Comparison of ENCODE assay signal across 15 mouse cellular contexts in the genomic region with DNA sequence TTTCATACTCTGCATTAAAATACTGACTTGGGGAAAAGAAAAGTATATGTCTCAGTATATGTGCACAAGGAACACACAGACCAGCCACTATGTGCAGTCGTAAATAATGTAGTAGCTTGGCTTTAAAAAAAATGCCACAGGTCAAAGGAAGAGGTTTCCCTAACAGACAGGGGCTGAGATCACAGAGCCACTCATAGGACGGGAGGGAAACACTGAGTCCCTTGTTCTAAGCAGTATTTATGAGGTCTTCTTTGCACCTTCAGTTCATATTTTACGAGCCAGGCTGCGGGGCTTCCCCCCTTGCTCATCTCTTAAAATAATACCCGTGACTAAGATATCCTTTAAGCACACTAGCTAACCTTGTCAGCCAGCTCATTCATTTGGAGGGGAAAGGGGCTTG. TPM values are rescaled to one million over a fixed set of nuclear protein-coding genes. Genes with fewer than 3 reads are reported as not detected.
DNase-seq lines count a peak whose midpoint lies in the region; ATAC-seq and TF ChIP-seq lines count a peak whose summit lies in the region.
"Had no signal": no experiment of that assay in that cellular context is flagged by ENCODE, and none has a peak within 500 bp of the region (broad histone marks: within the 10 kb centered on the region; RNA-seq: fewer than 3 reads in every experiment).

No protein-coding gene starts in this region.

- no peak for TF ChIP-seq POLR2A in cerebellum, adult 2 months (IDR thresholded peaks at IDR 0.05; ENCODE audit: borderline replicate concordance, insufficient read depth, low read length)

- TF ChIP-seq EP300 in stomach, postnatal 0 days (optimal IDR thresholded peaks at IDR 0.05), result no peak

- peak overlapping the region; percentile 38; the same call in 1 of the 2 replicates for H3K9ac ChIP-seq in heart, embryonic 16.5 days (ENCODE audit: low read length)
- H3K9ac ChIP-seq in neural tube, embryonic 11.5 days (ENCODE audit: low read length), result no peak overlapping the region
- H3K9ac ChIP-seq in stomach, postnatal 0 days (ENCODE audit: low read length), result no peak overlapping the region
- H3K9ac ChIP-seq: liver, embryonic 15.5 days; midbrain, embryonic 13.5 days had no signal

- TF ChIP-seq CTCF in cerebellum, adult 2 months (IDR thresholded peaks at IDR 0.05; ENCODE audit: borderline replicate concordance, insufficient read depth, low read depth, low read length), result no peak
- TF ChIP-seq CTCF in stomach, postnatal 0 days (IDR thresholded peaks at IDR 0.05; ENCODE audit: low read depth), result no peak

- no peaks in the 10 kb centered on the region for H3K36me3 ChIP-seq in heart, embryonic 16.5 days (ENCODE audit: control insufficient read depth, insufficient read depth)
- no peaks in the 10 kb centered on the region for H3K36me3 ChIP-seq in neural tube, embryonic 11.5 days (ENCODE audit: control insufficient read depth, insufficient read depth, low read length)
- H3K36me3 ChIP-seq in stomach, postnatal 0 days (ENCODE audit: control insufficient read depth, insufficient read depth, low read length), result no peaks in the 10 kb centered on the region
- H3K36me3 ChIP-seq: liver, embryonic 15.5 days; midbrain, embryonic 13.5 days had no signal

- intact Hi-C loops in heart, postnatal 25 days (cut with DNase I), result no loop called here

- no peak overlapping the region for H3K4me3 ChIP-seq in cerebellum, adult 2 months (replicated peaks; ENCODE audit: insufficient read depth, low read depth, low read length)
- H3K4me3 ChIP-seq in heart, embryonic 16.5 days (ENCODE audit: low read length), result peak overlapping the region; percentile 38
- H3K4me3 ChIP-seq in neural tube, embryonic 11.5 days (ENCODE audit: low read depth, low read length), result no peak overlapping the region
- no peak overlapping the region for H3K4me3 ChIP-seq in stomach, postnatal 0 days (ENCODE audit: low read depth, low read length)
- H3K4me3 ChIP-seq: liver, embryonic 15.5 days; midbrain, embryonic 13.5 days had no signal

- peak overlapping the region; percentile 60; the same call in 1 of the 2 replicates for H3K27ac ChIP-seq in cerebellum, adult 2 months (ENCODE audit: insufficient read depth, low read length)
- H3K27ac ChIP-seq in heart, embryonic 16.5 days (ENCODE audit: low read length), result no peak overlapping the region
- no peak overlapping the region for H3K27ac ChIP-seq in neural tube, embryonic 11.5 days (ENCODE audit: low read depth, low read length)
- H3K27ac ChIP-seq in stomach, postnatal 0 days (replicated peaks), result no peak overlapping the region
- H3K27ac ChIP-seq: liver, embryonic 15.5 days; midbrain, embryonic 13.5 days had no signal

- no peaks in the 10 kb centered on the region for H3K27me3 ChIP-seq in cerebellum, adult 2 months (ENCODE audit: control insufficient read depth, insufficient read depth, low read length)
- H3K27me3 ChIP-seq in heart, embryonic 16.5 days (ENCODE audit: control insufficient read depth, insufficient read depth, low read length), result no peaks in the 10 kb centered on the region
- H3K27me3 ChIP-seq in neural tube, embryonic 11.5 days (ENCODE audit: control insufficient read depth, insufficient read depth, low read length), result no peaks in the 10 kb centered on the region
- H3K27me3 ChIP-seq in stomach, postnatal 0 days (ENCODE audit: control insufficient read depth, insufficient read depth, low read length), result no peaks in the 10 kb centered on the region
- H3K27me3 ChIP-seq: liver, embryonic 15.5 days; midbrain, embryonic 13.5 days had no signal

- DNase-seq in cerebellum, adult 2 months, result no peak
- no peak for DNase-seq in cerebellum, postnatal 4 days (ENCODE audit: low spot score in 2 of 2)
- DNase-seq in heart, postnatal 25 days (ENCODE audit: low spot score), result no peak
- peak; percentile 11 for DNase-seq in neural tube, embryonic 11.5 days (ENCODE audit: low spot score)
- DNase-seq in neural tube, embryonic 10.5 days (ENCODE audit: extremely low spot score, low spot score), result no peak
- DNase-seq in stomach, postnatal 0 days (ENCODE audit: low spot score), result no peak
- DNase-seq in urinary bladder, postnatal 14 days (ENCODE audit: low spot score), result no peak
- DNase-seq: adrenal gland, postnatal 10 days; cerebellum, adult 11-12 months; kidney, adult 9 months; thymus, adult 2 months had no signal

- no peak for ATAC-seq in heart, embryonic 16.5 days (replicated peaks; ENCODE audit: extremely low read depth, insufficient read depth, low FRiP score)
- ATAC-seq in neural tube, embryonic 11.5 days (ENCODE audit: insufficient read depth, low FRiP score, low TSS enrichment), result peak; percentile 60
- no peak for ATAC-seq in stomach, postnatal 0 days (ENCODE audit: low FRiP score, low TSS enrichment)
- ATAC-seq: midbrain, embryonic 13.5 days had no signal

- no peaks in the 10 kb centered on the region for H3K9me3 ChIP-seq in heart, embryonic 16.5 days (replicated peaks; ENCODE audit: control insufficient read depth, low read length)
- no peaks in the 10 kb centered on the region for H3K9me3 ChIP-seq in neural tube, embryonic 11.5 days (ENCODE audit: control insufficient read depth, low read length)
- H3K9me3 ChIP-seq in stomach, postnatal 0 days (ENCODE audit: control insufficient read depth, low read length), result no peaks in the 10 kb centered on the region
- H3K9me3 ChIP-seq: liver, embryonic 15.5 days; midbrain, embryonic 13.5 days had no signal

- peaks cover 7% of the 10 kb centered on the region for H3K4me1 ChIP-seq in cerebellum, adult 2 months (ENCODE audit: control insufficient read depth, insufficient read depth, low read length)
- H3K4me1 ChIP-seq in heart, embryonic 16.5 days (ENCODE audit: control insufficient read depth, insufficient read depth, low read length), result peaks cover 5% of the 10 kb centered on the region
- peaks cover 5% of the 10 kb centered on the region; the same call in 1 of the 2 replicates for H3K4me1 ChIP-seq in neural tube, embryonic 11.5 days (ENCODE audit: control insufficient read depth, insufficient read depth, low read length)
- H3K4me1 ChIP-seq in stomach, postnatal 0 days (replicated peaks; ENCODE audit: control insufficient read depth, insufficient read depth), result no peaks in the 10 kb centered on the region
- H3K4me1 ChIP-seq: liver, embryonic 15.5 days had no signal

- H3K4me2 ChIP-seq in heart, embryonic 16.5 days (ENCODE audit: low read depth, low read length), result peak overlapping the region; percentile 62
- no peak overlapping the region for H3K4me2 ChIP-seq in neural tube, embryonic 11.5 days (ENCODE audit: low read depth)
- H3K4me2 ChIP-seq in stomach, postnatal 0 days (replicated peaks; ENCODE audit: low read depth), result peak overlapping the region; percentile 27; the same call in 1 of the 2 replicates
- H3K4me2 ChIP-seq: liver, embryonic 15.5 days; midbrain, embryonic 13.5 days had no signal

- WGBS in cerebellum, adult 2 months, result 26% methylated on average over 5 of the region's 5 CpGs
- 23% methylated on average over 5 of the region's 5 CpGs for WGBS in heart, embryonic 16.5 days
- WGBS in neural tube, embryonic 11.5 days, result 20% methylated on average over 5 of the region's 5 CpGs
- 40% methylated on average over 5 of the region's 5 CpGs for WGBS in stomach, postnatal 0 days

RNA-seq across cellular contexts. Expression of gene Bmp5, which starts 6.4 kb away (rescaled TPM):
- 8.3 and 8.5 TPM in 2 replicates for polyA plus RNA-seq in cerebellum, adult 2 months (2012; rRNA removed)
- 5.3 and 7.1 TPM in 2 replicates for polyA plus RNA-seq in heart, embryonic 16.5 days (2015; fragmentation: Nextera tagmentation; extraction: Ambion mirVana)
- total RNA-seq in heart, postnatal 25 days (2021), result 1 to 10 TPM in 1 of 2 experiments, under 1 TPM in 1; 0.98 to 1.0 TPM
- 6.5 and 8.7 TPM in 2 replicates for polyA plus RNA-seq in neural tube, embryonic 11.5 days (2014; fragmentation: Nextera tagmentation; extraction: Ambion mirVana)
- 4.2 and 4.6 TPM in 2 replicates for polyA plus RNA-seq in stomach, postnatal 0 days (2015; fragmentation: Nextera tagmentation; extraction: Ambion mirVana)
- total RNA-seq: hematopoietic stem cell, adult 5-6 weeks had no signal
